Mouse (Mus musculus): ENCODE data around the gene Lhx3.

Gene Lhx3

GRCm38 (mm10) chr2:26209566-26209965 lies 1.5 kb upstream of the Lhx3 start:
- TF ChIP-seq NANOG (IDR thresholded peaks at IDR 0.05; ENCODE audit: borderline replicate concordance, low read length), result no peak
- no peak for TF ChIP-seq POU5F1 (IDR thresholded peaks at IDR 0.05; ENCODE audit: borderline replicate concordance, low read length)
- no peak for TF ChIP-seq CTCF (conservative IDR thresholded peaks at IDR 0.05; ENCODE audit: low read length)
- peaks cover 6% of the 10 kb centered on the region for H3K9me3 ChIP-seq (ENCODE audit: low read length)
- no peak overlapping the region for H3K4me3 ChIP-seq (replicated peaks; ENCODE audit: low read length)
- peaks cover 50% of the 10 kb centered on the region for H3K36me3 ChIP-seq (ENCODE audit: insufficient read depth, low read length)
- H3K4me1 ChIP-seq (replicated peaks; ENCODE audit: low read depth, low read length), result peaks cover 25% of the 10 kb centered on the region
- H3K27me3 ChIP-seq (ENCODE audit: insufficient read depth, low read length), result peaks cover 34% of the 10 kb centered on the region

DNA sequence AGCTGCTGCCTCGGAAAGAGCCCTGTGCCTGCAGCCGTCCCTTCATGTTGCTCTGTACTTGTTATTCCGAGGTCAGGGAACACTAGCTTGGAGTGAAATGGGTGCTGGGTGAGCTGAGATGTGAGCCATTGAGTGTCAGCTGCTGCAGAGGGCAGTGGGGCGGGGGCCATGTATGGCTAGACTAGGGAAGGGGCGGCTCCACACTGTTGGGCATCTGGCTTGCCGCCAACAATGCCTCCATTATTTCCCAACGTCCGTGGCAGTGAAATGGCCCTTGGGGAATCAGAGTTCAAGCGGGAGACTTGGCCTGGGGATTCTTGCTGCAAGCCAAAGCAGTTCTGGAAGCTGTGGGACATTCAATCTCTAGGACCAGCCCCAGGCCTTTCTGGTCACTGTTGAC lies 530 bp downstream of the Lhx3 start:
- H3K27me3 ChIP-seq (ENCODE audit: insufficient read depth, low read length), result peaks cover 54% of the 10 kb centered on the region
- peaks cover 32% of the 10 kb centered on the region for H3K4me1 ChIP-seq (replicated peaks; ENCODE audit: low read depth, low read length)
- TF ChIP-seq POU5F1 (IDR thresholded peaks at IDR 0.05; ENCODE audit: borderline replicate concordance, low read length), result no peak
- TF ChIP-seq CTCF (conservative IDR thresholded peaks at IDR 0.05; ENCODE audit: low read length), result no peak
- TF ChIP-seq NANOG (IDR thresholded peaks at IDR 0.05; ENCODE audit: borderline replicate concordance, low read length), result no peak
- H3K36me3 ChIP-seq (ENCODE audit: insufficient read depth, low read length), result peaks cover 32% of the 10 kb centered on the region
- no peak overlapping the region for H3K4me3 ChIP-seq (replicated peaks; ENCODE audit: low read length)
- H3K9me3 ChIP-seq (ENCODE audit: low read length), result peaks cover 6% of the 10 kb centered on the region

DNA sequence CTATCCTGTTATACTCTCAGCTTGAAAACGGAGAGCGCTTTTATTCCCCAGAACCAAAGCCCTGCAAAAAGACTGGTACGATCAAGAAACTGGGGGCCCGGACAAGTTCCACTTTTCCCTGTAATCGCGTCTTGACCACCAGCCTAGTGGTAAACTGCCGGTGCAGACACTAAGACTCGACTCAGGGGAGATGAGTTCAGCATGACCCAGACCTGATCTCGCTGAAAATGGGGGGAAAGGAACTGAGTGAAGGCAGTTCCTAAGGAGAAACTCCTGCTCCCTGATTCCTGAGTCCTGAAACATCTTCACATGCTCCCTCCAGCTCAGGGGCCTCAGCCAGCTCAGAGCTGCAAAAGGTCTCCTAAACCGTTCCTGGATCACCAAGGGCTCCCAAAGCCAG lies 2.3 kb downstream of the Lhx3 start:
- H3K9me3 ChIP-seq (ENCODE audit: low read length), result peaks cover under 1% of the 10 kb centered on the region; the same call in 1 of the 2 replicates

DNA sequence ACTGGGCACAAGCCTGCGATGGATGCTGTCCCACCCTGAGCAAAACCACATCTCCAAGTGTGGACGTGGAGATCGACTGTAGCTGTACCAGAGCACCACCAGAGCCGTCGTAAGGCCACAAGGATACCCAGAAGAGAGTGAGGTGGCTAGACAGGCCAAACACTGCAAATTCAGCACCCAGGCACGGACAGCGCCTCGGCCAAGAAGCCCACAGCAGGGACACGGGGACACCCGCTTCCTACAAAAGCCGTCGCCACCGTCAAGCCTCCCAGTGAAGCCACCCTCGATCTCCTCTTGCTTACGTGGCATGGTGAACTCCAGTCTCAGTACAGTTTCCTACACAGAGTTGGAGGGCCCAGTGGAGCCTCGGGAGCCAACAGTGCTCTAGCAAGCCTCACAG lies 3.0 kb downstream of the Lhx3 start:
- no peak for TF ChIP-seq CTCF (conservative IDR thresholded peaks at IDR 0.05; ENCODE audit: low read length)
- TF ChIP-seq NANOG (IDR thresholded peaks at IDR 0.05; ENCODE audit: borderline replicate concordance, low read length), result no peak
- TF ChIP-seq POU5F1 (IDR thresholded peaks at IDR 0.05; ENCODE audit: borderline replicate concordance, low read length), result no peak
- H3K4me3 ChIP-seq (replicated peaks; ENCODE audit: low read length), result no peak overlapping the region
- H3K4me1 ChIP-seq (replicated peaks; ENCODE audit: low read depth, low read length), result peaks cover 43% of the 10 kb centered on the region
- H3K27me3 ChIP-seq (ENCODE audit: insufficient read depth, low read length), result peaks cover 78% of the 10 kb centered on the region
- H3K36me3 ChIP-seq (ENCODE audit: insufficient read depth, low read length), result peaks cover 8% of the 10 kb centered on the region
- H3K9me3 ChIP-seq (ENCODE audit: low read length), result no peaks in the 10 kb centered on the region

More for the DNA sequence above, 2.3 kb downstream of the Lhx3 start:
- Histone ChIP-seq H3K4me3 (replicated peaks; ENCODE audit: low read length) (peak overlapping the region; percentile 73), H3K4me1 (replicated peaks; ENCODE audit: low read depth, low read length) (peaks cover 39% of the 10 kb centered on the region), H3K36me3 (ENCODE audit: insufficient read depth, low read length) (peaks cover 14% of the 10 kb centered on the region), H3K27me3 (ENCODE audit: insufficient read depth, low read length) (peaks cover 72% of the 10 kb centered on the region)
- TF ChIP-seq NANOG (IDR thresholded peaks at IDR 0.05; ENCODE audit: borderline replicate concordance, low read length) (no peak), CTCF (conservative IDR thresholded peaks at IDR 0.05; ENCODE audit: low read length) (no peak)

GRCm38 (mm10) chr2:26202849-26203475 lies 5.1 kb downstream of the Lhx3 start:
- Histone ChIP-seq H3K4me1 (replicated peaks; ENCODE audit: low read depth, low read length) (peaks cover 58% of the 10 kb centered on the region), H3K4me3 (replicated peaks; ENCODE audit: low read length) (peak overlapping the region; percentile 73), H3K9me3 (ENCODE audit: low read length) (no peaks in the 10 kb centered on the region), H3K36me3 (ENCODE audit: insufficient read depth, low read length) (no peaks in the 10 kb centered on the region), H3K27me3 (ENCODE audit: insufficient read depth, low read length) (peaks cover 99% of the 10 kb centered on the region)
- TF ChIP-seq CTCF (conservative IDR thresholded peaks at IDR 0.05; ENCODE audit: low read length), result no peak
- TF ChIP-seq NANOG (IDR thresholded peaks at IDR 0.05; ENCODE audit: borderline replicate concordance, low read length), result no peak
- no peak for TF ChIP-seq POU5F1 (IDR thresholded peaks at IDR 0.05; ENCODE audit: borderline replicate concordance, low read length)

DNA sequence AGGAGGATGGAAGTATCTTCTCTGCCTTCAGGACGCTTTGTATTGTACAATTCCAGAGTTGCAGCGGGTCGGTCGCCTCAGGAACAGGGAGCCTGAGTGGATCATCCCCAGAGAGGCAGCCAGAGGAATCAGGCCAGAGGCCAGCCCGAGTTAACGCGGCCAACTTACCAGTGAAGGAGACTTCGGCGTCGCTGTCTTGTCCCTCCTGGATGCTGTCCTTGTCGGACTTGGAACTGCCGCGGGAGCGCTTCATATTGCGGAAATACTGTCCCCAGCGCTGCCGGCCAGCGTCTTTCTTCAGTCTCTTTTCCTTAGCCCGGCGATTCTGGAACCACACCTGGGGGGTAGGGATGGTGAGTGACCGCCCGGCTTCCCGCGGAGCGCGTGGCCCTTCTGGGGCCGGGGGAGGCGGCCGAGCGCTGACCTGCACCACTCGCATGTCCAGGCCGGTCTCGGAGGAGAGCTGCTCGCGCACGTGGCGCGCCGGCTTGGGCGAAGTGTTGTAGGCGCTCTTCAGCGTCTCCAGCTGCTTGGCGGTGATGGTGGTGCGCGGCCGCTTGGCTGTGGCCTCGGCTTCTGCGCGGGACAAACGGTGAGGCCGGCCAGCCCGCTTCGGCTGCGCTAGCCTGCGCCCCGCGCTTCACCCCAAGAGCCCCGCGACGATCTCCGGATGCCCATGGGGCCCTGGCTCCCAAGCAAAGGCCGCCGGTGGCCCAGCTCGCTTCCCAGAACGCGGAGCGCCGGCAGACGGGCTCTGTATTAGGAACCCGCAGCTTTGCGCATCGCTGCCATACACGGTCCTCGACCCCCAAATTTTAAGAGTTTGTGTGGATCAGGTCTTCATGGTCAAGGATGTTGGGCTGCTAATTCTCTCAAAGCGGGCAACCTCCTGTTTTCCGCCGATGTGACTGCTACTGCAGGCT lies 5.9 kb downstream of the Lhx3 start:
- H3K36me3 ChIP-seq (ENCODE audit: insufficient read depth, low read length), result no peaks in the 10 kb centered on the region
- no peaks in the 10 kb centered on the region for H3K9me3 ChIP-seq (ENCODE audit: low read length)
- H3K27me3 ChIP-seq (ENCODE audit: insufficient read depth, low read length), result peaks cover 99% of the 10 kb centered on the region
- peaks cover 59% of the 10 kb centered on the region for H3K4me1 ChIP-seq (replicated peaks; ENCODE audit: low read depth, low read length)
- TF ChIP-seq CTCF (conservative IDR thresholded peaks at IDR 0.05; ENCODE audit: low read length) (no peak), POU5F1 (IDR thresholded peaks at IDR 0.05; ENCODE audit: borderline replicate concordance, low read length) (no peak), NANOG (IDR thresholded peaks at IDR 0.05; ENCODE audit: borderline replicate concordance, low read length) (no peak)
- peak overlapping the region; percentile 73 for H3K4me3 ChIP-seq (replicated peaks; ENCODE audit: low read length)

- no peaks in the 10 kb centered on the region for H3K36me3 ChIP-seq (ENCODE audit: insufficient read depth, low read length)
- H3K4me1 ChIP-seq (replicated peaks; ENCODE audit: low read depth, low read length), result peaks cover 78% of the 10 kb centered on the region
- TF ChIP-seq POU5F1 (IDR thresholded peaks at IDR 0.05; ENCODE audit: borderline replicate concordance, low read length), result no peak
- TF ChIP-seq NANOG (IDR thresholded peaks at IDR 0.05; ENCODE audit: borderline replicate concordance, low read length), result no peak
- no peak for TF ChIP-seq CTCF (conservative IDR thresholded peaks at IDR 0.05; ENCODE audit: low read length)
- H3K9me3 ChIP-seq (ENCODE audit: low read length), result no peaks in the 10 kb centered on the region
- peaks cover 81% of the 10 kb centered on the region for H3K27me3 ChIP-seq (ENCODE audit: insufficient read depth, low read length)
- H3K4me3 ChIP-seq (replicated peaks; ENCODE audit: low read length), result peak overlapping the region; percentile 2; the same call in 1 of the 2 replicates
Observed at GRCm38 (mm10) chr2:26198488-26198887, 9.6 kb downstream of the Lhx3 start.

GRCm38 (mm10) chr2:26194552-26195339 lies 13.3 kb downstream of the Lhx3 start:
- H3K4me3 ChIP-seq (replicated peaks; ENCODE audit: low read length), result no peak overlapping the region
- TF ChIP-seq POU5F1 (IDR thresholded peaks at IDR 0.05; ENCODE audit: borderline replicate concordance, low read length) (no peak), NANOG (IDR thresholded peaks at IDR 0.05; ENCODE audit: borderline replicate concordance, low read length) (no peak), CTCF (conservative IDR thresholded peaks at IDR 0.05; ENCODE audit: low read length) (no peak)
- H3K36me3 ChIP-seq (ENCODE audit: insufficient read depth, low read length), result no peaks in the 10 kb centered on the region
- no peaks in the 10 kb centered on the region for H3K9me3 ChIP-seq (ENCODE audit: low read length)
- peaks cover 59% of the 10 kb centered on the region for H3K27me3 ChIP-seq (ENCODE audit: insufficient read depth, low read length)
- peaks cover 67% of the 10 kb centered on the region for H3K4me1 ChIP-seq (replicated peaks; ENCODE audit: low read depth, low read length)

Data from E14TG2a.4 (cell line).